Mouse (Mus musculus) gastrocnemius, adult 2 months (tissue): ENCODE data around the gene Tmigd3. TPM values are rescaled to one million over a fixed set of nuclear protein-coding genes. Genes with fewer than 3 reads are reported as not detected.

ENCODE experiments used
- DNase-seq: peaks from one replicate; pipeline ENCODE4 v3.0.0; 2022
- H3K27ac ChIP-seq: fragments of 200-600 bp; 2 replicates; pipeline ENCODE4 v1.8.1; 2022; ENCODE audit warnings: mild to moderate bottlenecking
- H3K4me3 ChIP-seq: fragments of 200-600 bp; 2 replicates; pipeline ENCODE4 v1.8.1; 2022; ENCODE audit warnings: mild to moderate bottlenecking, moderate library complexity
- CTCF ChIP-seq: fragments of 200-600 bp; IDR thresholded peaks from 2 replicates; pipeline ENCODE4 v1.8.1; 2022; ENCODE audit warnings: antibody characterized with exemption, mild to moderate bottlenecking, moderate library complexity
- intact Hi-C: fragments of 180-260 bp; cut with DNase I; formaldehyde crosslinking; loops from one replicate; pipeline ENCODE4 v1.15.1; 2025
- total RNA-seq, 2 experiments: library from RNA; stranded (reverse); gene quantifications; 2 replicates each; pipeline ENCODE4 v1.2.3; 2021

The Tmigd3 gene
- total RNA-seq, 2 experiments from 2014 or later: not detected

DNA sequence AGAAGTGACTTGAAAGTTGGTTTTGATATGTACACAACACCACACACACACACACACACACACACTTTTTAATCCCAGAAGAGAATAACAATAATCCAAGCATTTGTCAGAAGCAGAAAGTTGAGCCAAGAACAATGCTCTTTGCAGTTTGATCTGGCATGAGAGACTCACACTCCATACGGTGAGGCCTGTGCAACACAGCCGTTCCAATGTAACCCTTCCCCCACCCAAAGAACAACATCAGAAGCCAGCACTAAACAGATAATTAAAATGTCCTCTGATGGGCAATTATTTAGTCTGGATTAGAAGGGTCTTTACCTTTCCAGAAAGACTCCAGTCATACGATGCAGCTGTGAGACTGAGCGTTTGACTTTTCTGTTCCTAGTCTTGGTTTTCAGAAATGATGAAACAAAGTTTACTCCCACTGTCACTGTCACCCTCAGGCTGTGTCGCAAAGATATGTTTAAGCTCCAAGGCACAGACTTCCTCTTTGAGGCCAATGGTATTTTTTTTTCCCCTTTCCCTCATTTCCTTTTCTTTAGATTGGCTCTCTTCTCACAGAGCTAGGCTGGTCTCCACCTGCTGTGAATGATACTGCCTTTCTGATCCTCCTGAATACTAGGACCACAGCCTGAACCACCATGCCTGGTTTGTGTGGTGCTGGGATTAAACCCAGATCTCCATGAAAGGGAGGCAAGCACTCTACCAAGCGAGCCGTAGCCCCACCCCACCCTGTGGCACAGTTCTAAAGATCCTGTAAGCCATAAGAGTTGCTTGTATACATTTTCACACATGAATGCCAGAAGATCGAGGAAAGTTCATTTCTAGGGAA lies 61.8 kb downstream of the Tmigd3 start, which contains the start of gene I830077J02Rik:
Gene I830077J02Rik, minus strand, starts transcription at position 425 of the 832 bp plus-strand sequence.
- no peak for TF ChIP-seq CTCF
- Histone ChIP-seq H3K4me3 (no peak within 1 kb of the TSS), H3K27ac (no peak within 1 kb of the TSS)
- intact Hi-C loops: no loop called here
- no peak for DNase-seq

DNA sequence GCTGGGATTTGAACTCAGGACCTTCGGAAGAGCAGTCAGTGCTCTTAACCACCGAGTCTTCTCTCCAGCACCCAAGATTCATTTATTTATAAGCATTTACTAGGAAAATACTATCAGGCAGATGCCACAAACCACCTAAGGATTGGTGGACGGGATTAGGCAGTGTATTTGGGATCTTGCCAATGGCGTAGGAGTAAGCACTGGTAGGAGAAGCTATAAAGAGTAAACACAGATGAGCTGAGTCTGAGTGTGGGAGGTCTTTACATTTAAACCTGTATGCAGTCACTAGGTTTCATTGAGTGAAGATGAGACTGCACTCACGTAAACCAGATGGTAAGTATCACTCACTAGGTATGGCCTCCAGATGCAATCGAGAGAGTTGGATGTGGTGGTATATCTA lies 63.2 kb downstream of the Tmigd3 start:
- no peak overlapping the region for H3K27ac ChIP-seq

DNA sequence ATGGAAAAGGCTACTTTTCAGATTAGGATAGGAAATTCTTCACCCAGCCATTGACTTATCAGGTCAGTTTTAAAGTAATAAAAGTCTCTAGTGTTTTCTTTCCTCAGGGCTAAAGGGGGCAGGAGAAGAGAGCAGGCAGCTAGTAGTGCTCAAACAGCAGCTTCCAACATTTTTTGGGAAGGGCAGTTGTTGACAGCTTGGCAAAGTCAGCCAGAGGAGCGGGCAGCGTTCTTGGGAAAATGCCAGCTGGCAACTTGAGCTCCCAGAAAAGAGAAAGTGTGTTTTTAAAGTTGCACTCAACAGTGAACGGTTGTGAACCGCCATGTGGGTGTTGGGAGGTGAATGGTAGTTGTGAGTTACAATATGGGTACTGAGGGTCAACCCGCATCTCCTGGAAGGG lies 64.3 kb downstream of the Tmigd3 start:
- peak; percentile 65 for DNase-seq
- Histone ChIP-seq H3K27ac (no peak overlapping the region), H3K4me3 (no peak overlapping the region)
- intact Hi-C loops: no loop called here
- TF ChIP-seq CTCF: no peak

More for the DNA sequence above, 63.2 kb downstream of the Tmigd3 start:
- H3K4me3 ChIP-seq: no peak overlapping the region
- no peak for TF ChIP-seq CTCF
- intact Hi-C loops: no loop called here
- DNase-seq: no peak

DNA sequence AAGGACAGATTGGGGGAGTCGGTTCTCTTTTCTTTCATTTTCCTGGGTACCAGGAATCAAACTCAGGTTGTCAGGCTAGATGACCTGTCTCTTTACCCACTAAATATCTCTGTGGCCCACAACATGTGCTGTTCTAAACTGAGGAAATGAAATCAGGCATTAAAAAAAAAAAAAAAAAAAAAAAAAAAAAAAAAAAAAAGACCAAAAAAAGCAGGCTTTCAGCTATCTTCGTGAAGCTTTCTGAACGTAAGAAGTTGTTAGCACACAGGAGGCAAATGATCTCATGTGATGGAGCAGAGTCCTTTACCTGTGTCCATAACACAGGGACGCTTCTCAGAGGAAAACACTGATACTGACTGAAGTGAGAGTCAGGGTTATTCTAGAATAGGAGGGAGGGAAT lies 65.4 kb downstream of the Tmigd3 start:
- no peak for DNase-seq
- intact Hi-C loops: no loop called here
- Histone ChIP-seq H3K4me3 (no peak overlapping the region), H3K27ac (no peak overlapping the region)
- TF ChIP-seq CTCF: no peak

DNA sequence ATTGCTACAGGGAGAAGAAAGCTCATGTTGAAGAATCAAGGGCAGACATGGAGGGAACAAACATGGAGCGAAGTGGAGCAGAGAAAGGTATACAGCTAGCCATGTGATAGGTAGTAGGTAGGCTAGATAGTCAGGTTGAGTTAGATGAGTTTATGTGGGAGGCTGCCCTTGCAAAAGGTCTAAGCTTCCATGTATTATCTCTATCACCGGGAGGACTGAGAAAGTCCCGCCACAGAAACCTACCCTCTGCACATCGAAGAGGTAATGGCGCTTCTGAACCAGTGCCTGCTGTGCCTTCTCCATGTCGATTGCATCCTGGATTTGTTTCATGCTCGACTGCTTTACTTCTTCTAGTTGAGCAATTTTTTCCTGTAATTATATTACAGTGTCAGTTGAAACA lies 80.6 kb downstream of the Tmigd3 start:
- intact Hi-C loops: loop anchor here (10.0 kb wide), 1 partner anchor 1507 kb away; no protein-coding TSS in a partner anchor
- no peak for DNase-seq
- Histone ChIP-seq H3K4me3 (no peak overlapping the region), H3K27ac (no peak overlapping the region)
- no peak for TF ChIP-seq CTCF

DNA sequence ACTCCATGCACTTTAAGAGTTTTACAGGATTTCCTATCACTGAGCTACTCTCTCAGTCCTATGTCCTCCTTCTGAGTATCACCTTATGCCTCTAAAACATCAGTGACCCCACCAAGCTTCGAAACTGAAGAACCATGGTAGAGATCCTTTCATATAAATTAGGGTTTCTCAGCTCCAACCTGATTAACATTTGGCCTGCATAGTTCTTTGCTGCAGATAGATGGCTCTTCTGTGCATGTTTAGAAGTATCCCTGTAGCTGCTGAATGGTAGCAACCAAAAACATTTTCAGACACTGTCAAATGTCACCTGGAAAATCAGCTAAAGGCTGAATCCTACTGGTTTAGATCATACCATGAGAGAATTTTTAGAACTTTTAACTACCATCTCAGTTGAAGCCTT lies 86.5 kb downstream of the Tmigd3 start:
- H3K27ac ChIP-seq: peak overlapping the region; percentile 100; the same call in 1 of the 2 replicates
- H3K4me3 ChIP-seq: peak overlapping the region; percentile 99
- no peak for DNase-seq
- intact Hi-C loops: loop anchor here (5.0 to 10.0 kb wide), 2 partner anchors 270 to 1512 kb away; partner anchors contain the start of gene Ddx20
- TF ChIP-seq CTCF: no peak; the same call in 1 of the 2 replicates

DNA sequence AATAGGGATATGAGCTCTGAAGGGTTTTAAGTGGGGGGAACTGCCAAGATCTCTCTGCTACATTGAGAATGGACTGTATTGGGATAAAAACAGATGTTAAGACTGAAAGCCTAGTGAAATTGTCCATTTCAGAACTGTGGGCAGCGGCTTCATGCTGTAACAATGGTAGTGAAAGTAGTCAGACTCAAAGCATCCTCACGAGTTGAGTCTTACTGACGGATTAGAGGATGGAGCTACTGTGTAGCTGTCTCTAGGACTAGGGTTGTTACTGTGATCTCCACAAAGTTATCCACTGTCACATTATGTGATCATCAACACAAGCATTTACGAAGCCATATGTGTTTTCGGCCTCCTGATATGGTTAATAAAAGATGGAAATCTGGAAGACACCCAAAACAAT lies 87.5 kb downstream of the Tmigd3 start:
- DNase-seq: no peak
- Histone ChIP-seq H3K27ac (peak overlapping the region; percentile 100), H3K4me3 (peak overlapping the region; percentile 99)
- intact Hi-C loops: loop anchor here (5.0 to 10.0 kb wide), 2 partner anchors 271 to 1513 kb away; partner anchors contain the start of gene Ddx20
- TF ChIP-seq CTCF: no peak

DNA sequence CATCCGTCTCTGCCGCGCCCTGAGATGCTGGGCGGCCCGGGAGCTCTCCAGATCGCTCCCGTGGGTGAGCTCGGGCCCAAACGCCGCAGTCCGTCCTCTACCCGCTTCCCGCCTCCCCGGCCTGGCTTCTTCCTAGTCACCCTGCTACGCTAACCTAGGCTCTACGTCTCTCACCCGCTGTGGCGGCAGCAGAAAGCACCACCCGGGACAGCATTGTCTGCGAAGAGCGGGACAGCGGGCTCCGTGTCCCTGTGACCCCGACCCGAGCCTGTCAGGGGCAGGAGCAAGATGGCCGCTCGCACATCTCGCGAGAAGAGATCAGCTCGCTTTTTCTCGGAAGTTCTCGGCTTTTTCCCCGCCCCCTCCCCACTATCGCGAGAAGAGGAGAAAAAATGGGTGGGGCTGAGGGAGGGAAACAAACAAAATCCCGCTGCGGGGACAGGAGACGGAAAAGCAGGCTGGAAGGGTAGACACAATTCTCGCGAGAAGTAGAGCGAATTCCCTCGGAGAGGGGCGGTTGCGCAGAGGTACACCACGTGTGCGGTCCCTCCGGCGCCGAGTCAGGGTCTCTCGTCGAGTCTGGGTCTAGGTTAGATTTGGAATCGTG lies 88.4 kb downstream of the Tmigd3 start, which contains the start of gene Wdr77:
Gene Wdr77, plus strand, starts transcription at position 396 of the 607 bp plus-strand sequence.
- TF ChIP-seq CTCF: no peak
- peak within 1 kb of the TSS; percentile 99 for H3K4me3 ChIP-seq
- intact Hi-C loops: loop anchor here (5.0 to 10.0 kb wide), 2 partner anchors 272 to 1514 kb away; partner anchors contain the start of gene Ddx20

DNA sequence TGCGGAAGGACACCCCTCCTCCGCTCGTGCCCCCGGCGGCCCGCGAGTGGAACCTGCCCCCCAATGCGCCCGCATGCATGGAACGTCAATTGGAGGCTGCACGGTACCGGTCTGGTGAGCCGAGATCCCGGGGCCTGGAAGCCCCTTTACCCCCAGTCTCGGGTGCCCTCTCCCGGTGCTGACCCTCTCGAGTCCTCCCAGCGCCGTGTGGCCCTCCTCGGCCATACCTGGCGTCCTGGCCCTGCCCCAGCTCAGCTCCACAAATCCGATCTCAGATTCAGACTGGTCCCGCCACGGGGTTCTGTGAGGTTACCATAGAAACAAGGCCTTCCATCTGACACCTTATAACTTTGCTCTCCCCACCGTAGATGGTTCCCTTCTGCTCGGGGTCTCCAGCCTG lies 88.9 kb downstream of the Tmigd3 start:
- Histone ChIP-seq H3K4me3 (peak overlapping the region; percentile 99), H3K27ac (peak overlapping the region; percentile 100)
- intact Hi-C loops: loop anchor here (5.0 to 10.0 kb wide), 2 partner anchors 272 to 1515 kb away; partner anchors contain the start of gene Ddx20
- TF ChIP-seq CTCF: no peak
- no peak for DNase-seq

More for the DNA sequence above, 88.4 kb downstream of the Tmigd3 start, which contains the start of gene Wdr77:
- DNase-seq: peak; percentile 97
- peak within 1 kb of the TSS; percentile 100 for H3K27ac ChIP-seq

DNA sequence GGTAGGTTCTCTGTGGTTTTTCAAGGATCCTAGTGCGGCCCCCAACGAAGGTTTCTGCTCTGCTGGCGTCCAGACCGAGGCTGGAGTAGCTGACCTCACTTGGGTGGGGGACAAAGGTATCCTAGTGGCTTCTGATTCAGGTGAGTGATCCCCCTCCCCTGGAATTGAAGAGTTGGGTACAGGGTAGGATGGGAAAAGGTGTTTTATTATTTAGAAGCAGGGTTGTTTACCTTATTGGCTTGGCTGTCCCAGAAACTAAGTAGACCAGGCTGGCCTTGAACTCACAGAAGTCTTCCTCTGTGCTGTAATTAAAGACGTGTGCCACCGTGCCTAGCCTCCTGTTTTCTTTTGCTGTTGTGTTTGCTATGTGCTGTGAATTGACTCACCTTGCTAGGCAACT lies 89.3 kb downstream of the Tmigd3 start, which contains the start of gene Atp5f1:
Gene Atp5f1, minus strand, starts transcription at position 101 of the 400 bp plus-strand sequence.
- TF ChIP-seq CTCF: no peak
- intact Hi-C loops: loop anchor here (5.0 to 10.0 kb wide), 3 partner anchors 273 to 1515 kb away; partner anchors contain the start of genes Cept1, Ddx20 and Dram2
- no peak for DNase-seq
- peak within 1 kb of the TSS; percentile 99 for H3K4me3 ChIP-seq
- H3K27ac ChIP-seq: peak within 1 kb of the TSS; percentile 100

DNA sequence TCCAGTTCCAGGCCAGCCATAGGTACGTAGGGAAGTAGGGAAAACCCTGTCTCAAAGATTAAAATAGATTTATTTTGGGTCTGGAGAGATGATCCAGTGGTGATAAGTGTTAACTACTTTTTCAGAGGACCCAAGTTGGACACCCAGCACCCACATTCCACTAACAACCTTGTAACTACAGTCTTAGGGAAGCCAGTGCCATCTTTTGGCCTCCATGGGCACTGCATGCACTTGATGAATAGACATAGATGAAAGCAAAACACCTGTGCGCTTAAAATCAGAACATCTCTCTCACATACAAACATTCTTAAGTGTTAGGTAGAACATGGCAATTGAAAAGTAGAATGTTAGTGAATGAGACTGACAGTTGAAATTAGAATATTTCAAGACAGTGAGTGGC lies 90.0 kb downstream of the Tmigd3 start:
- H3K27ac ChIP-seq: no peak overlapping the region
- DNase-seq: no peak
- no peak overlapping the region for H3K4me3 ChIP-seq
- TF ChIP-seq CTCF: peak; percentile 39
- intact Hi-C loops: loop anchor here (10.0 kb wide), 1 partner anchor 584 kb away; the partner anchor contains the start of genes Cept1 and Dram2

DNA sequence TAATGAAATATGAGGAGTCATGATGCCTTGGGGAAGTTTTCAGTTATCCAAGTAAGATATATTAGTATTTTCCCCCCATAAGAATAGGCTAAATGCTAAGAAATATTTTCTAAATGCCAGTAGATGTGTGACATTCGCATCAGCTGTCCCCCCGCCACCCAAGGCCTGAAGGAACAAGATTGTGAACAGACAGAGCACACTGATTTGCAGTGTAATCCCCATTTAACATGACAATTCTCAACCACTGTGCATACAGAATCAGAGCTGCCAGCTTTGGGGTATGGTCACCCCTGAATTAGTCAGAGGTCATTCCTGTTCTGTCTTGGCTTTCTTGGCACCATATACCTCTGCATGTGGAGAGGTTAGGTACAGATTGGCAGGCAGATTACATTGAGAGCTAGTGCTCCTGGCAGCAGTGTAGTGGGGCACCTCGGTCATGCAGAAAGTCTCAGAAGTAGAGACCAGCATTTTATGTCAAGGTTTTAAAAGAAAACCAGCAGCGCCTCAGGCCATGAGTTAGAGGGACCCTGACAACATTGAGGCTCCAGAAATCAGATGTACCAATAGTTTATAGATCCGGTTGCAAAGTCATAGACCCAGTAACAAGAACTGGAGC lies 101.2 kb downstream of the Tmigd3 start:
- TF ChIP-seq CTCF: no peak
- intact Hi-C loops: no loop called here
- no peak overlapping the region for H3K4me3 ChIP-seq
- DNase-seq: no peak
- H3K27ac ChIP-seq: no peak overlapping the region
